Mouse (Mus musculus) forebrain, embryonic 11.5 days (tissue): Measurements from ENCODE around the gene Coq2. TPM values are rescaled to one million over a fixed set of nuclear protein-coding genes. Genes with fewer than 3 reads are reported as not detected.

ENCODE experiments used
- ATAC-seq: fragments of 200-750 bp; cut with Nextera tagmentation; replicated peaks from 2 replicates; pipeline ENCODE4 v1.8.0; 2017; ENCODE audit warnings: moderate TSS enrichment; ENCODE audit not compliant: low FRiP score
- DNase-seq: peaks from one replicate; pipeline ENCODE4 v3.0.0-alpha.2; 2017; ENCODE audit warnings: low spot score
- H3K27ac ChIP-seq: fragments of 300-500 bp; sonication (generic); 2 replicates; pipeline ENCODE4 v1.5.1; 2014; ENCODE audit warnings: low read depth, low read length
- H3K27me3 ChIP-seq: fragments of 300-500 bp; sonication (generic); 2 replicates; pipeline ENCODE4 v1.6.1; 2014; ENCODE audit warnings: mild to moderate bottlenecking, low read length, mixed read lengths; ENCODE audit not compliant: control insufficient read depth, insufficient read depth
- H3K36me3 ChIP-seq: fragments of 300-500 bp; sonication (generic); 2 replicates; pipeline ENCODE4 v1.6.1; 2014; ENCODE audit warnings: mild to moderate bottlenecking, low read length, moderate library complexity, mixed read lengths; ENCODE audit not compliant: control insufficient read depth, insufficient read depth
- H3K4me1 ChIP-seq: fragments of 300-500 bp; sonication (generic); replicated peaks from 2 replicates; pipeline ENCODE4 v1.6.1; 2014; ENCODE audit warnings: low read length, mixed read lengths; ENCODE audit not compliant: control insufficient read depth, insufficient read depth
- H3K4me2 ChIP-seq: fragments of 300-500 bp; sonication (generic); 2 replicates; pipeline ENCODE4 v1.6.1; 2014; ENCODE audit warnings: low read depth, mild to moderate bottlenecking, low read length, moderate library complexity, mixed read lengths; ENCODE audit not compliant: severe bottlenecking
- H3K4me3 ChIP-seq: fragments of 300-500 bp; sonication (generic); 2 replicates; pipeline ENCODE4 v1.5.1; 2014; ENCODE audit warnings: low read depth, low read length
- H3K9ac ChIP-seq: fragments of 300-500 bp; sonication (generic); 2 replicates; pipeline ENCODE4 v1.6.1; 2014; ENCODE audit warnings: low read length
- H3K9me3 ChIP-seq: fragments of 300-500 bp; sonication (generic); 2 replicates; pipeline ENCODE4 v1.6.1; 2016; ENCODE audit warnings: low read length, mixed read lengths; ENCODE audit not compliant: control insufficient read depth
- WGBS: fragments of 180-500 bp; shearing (Covaris S2); extraction: QIAGEN DNeasy Blood & Tissue Kit; methylation state at CpG from one replicate; pipeline ENCODE4 v1.1.7; 2014; 5-methylcytosine and 5-hydroxymethylcytosine counted together
- polyA plus RNA-seq: library from polyadenylated mRNA; unstranded; fragments of >200 nt; fragmentation: Nextera tagmentation; extraction: Ambion mirVana; gene quantifications from 2 replicates; pipeline ENCODE4 v1.2.1, GENCODE M21; 2014

Gene Coq2
- polyA plus RNA-seq, 1 experiment from 2014 or later: 50.8 TPM

DNA sequence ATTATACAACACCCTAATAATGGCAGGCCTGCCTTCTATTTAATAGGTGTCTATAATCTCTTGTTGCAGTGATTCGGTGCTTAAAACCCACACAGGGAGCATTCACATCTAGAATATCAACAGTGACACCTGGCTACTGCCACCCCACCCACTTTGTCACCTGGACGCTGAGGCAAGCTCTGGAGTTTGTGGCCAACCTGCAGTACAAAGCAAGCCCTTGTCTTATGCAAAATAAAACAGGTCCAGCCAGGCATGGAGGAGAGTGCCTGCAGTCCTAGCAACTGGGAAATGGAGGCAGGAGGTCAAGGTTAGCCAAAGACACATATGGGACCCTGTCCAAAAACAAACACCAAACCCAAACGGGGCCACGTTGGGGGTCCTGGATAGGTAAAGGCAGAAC, 2.5 kb downstream of the Coq2 start:
- DNase-seq: no peak
- 87% methylated on average over 4 of the region's 4 CpGs for WGBS
- Histone ChIP-seq H3K4me2 (no peak overlapping the region), H3K27ac (no peak overlapping the region), H3K36me3 (no peaks in the 10 kb centered on the region), H3K4me3 (no peak overlapping the region), H3K4me1 (peaks cover 3% of the 10 kb centered on the region; the same call in 1 of the 2 replicates), H3K9me3 (no peaks in the 10 kb centered on the region), H3K9ac (no peak overlapping the region), H3K27me3 (no peaks in the 10 kb centered on the region)
- no peak for ATAC-seq

DNA sequence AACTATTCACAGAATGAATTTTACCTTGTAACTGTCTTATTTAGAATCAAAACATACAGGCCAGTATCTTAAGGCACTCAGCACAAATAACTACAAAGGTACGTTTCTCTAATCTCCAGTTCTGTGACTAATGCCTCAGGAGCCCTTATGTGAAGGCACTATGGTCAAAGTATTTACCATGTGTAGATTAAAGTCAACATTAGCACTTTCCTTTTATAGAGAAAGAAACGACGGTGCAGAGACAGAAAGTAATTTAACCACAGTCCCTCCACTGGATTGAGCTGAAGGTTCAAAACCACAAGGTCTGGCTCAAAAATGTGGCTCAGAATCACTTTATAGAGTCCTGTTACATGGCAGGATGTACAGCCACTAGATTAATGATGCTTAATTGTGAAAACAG, 3.0 kb downstream of the Coq2 start:
- ATAC-seq: no peak
- H3K27me3 ChIP-seq: no peaks in the 10 kb centered on the region
- no peak overlapping the region for H3K9ac ChIP-seq
- no peak overlapping the region for H3K4me3 ChIP-seq
- 88% methylated on average over 3 of the region's 3 CpGs for WGBS
- DNase-seq: no peak
- no peak overlapping the region for H3K4me2 ChIP-seq
- H3K27ac ChIP-seq: no peak overlapping the region
- H3K36me3 ChIP-seq: no peaks in the 10 kb centered on the region
- peaks cover 3% of the 10 kb centered on the region; the same call in 1 of the 2 replicates for H3K4me1 ChIP-seq
- H3K9me3 ChIP-seq: no peaks in the 10 kb centered on the region

DNA sequence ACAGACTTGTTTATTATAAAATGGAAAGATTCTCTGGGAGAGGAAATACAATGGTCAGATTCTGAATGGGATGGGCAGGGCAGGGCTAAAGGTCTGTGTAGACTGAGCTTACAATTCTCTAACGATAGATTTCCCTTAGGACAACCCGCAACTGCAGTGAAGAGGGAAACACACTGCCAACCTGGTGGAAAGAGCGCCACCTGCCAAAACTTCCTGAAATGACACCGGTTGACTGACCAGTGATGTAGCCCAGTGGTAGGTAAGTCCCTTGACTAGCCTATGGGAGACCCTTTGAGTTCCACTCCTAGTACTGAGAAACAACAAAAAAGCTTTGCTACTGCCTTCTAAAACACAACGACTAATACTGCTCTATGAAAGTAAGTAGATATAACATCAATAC, 3.5 kb downstream of the Coq2 start:
- H3K27ac ChIP-seq: no peak overlapping the region
- ATAC-seq (no peak), DNase-seq (peak; percentile 71)
- no peak overlapping the region for H3K4me2 ChIP-seq
- no peak overlapping the region for H3K9ac ChIP-seq
- H3K36me3 ChIP-seq: no peaks in the 10 kb centered on the region
- peaks cover 3% of the 10 kb centered on the region; the same call in 1 of the 2 replicates for H3K4me1 ChIP-seq
- WGBS: 32% methylated on average over 5 of the region's 5 CpGs
- no peaks in the 10 kb centered on the region for H3K27me3 ChIP-seq
- no peaks in the 10 kb centered on the region for H3K9me3 ChIP-seq
- H3K4me3 ChIP-seq: no peak overlapping the region

DNA sequence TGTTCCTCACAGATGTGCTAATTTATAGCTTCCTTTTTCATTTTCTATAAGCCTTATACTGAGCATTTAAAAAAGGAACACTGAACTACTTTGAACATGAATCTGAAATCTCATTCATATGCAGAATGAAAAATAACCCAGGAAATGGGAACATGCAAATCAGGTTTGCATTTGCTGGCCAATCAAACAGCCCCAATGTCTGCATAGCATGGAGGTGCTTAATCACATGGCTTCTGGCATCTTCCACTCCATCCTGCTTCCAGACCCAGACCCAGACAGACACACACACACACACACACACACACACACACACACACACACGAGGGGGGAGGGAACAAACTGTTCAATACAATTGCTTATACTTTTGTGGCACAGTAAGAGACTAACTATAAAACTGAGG, 8.0 kb downstream of the Coq2 start:
- Histone ChIP-seq H3K9ac (no peak overlapping the region), H3K27me3 (no peaks in the 10 kb centered on the region), H3K4me2 (no peak overlapping the region), H3K4me3 (no peak overlapping the region), H3K9me3 (no peaks in the 10 kb centered on the region), H3K4me1 (no peaks in the 10 kb centered on the region), H3K27ac (no peak overlapping the region), H3K36me3 (no peaks in the 10 kb centered on the region)
- WGBS: 87% methylated on average over 1 of the region's 1 CpGs
- DNase-seq (no peak), ATAC-seq (no peak)

DNA sequence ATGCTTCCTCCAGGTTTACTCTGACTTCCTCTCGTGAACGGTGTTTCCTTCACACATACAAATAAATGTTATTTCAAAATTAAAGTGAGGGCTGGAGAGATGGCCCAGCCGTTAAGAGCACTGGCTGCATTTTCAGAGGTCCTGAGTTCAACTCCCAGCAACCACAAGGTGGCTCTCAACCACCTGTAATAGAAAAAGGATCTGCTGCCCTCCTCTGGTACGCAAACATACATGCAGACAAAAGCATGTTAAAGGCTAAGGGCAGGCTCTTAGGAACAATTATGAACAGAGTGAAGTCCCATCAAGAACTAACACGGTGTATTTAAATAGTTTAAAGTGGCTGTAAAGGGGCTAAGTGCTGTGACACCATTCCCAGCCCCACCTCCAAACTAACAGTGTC, 11.1 kb downstream of the Coq2 start:
- no peaks in the 10 kb centered on the region for H3K9me3 ChIP-seq
- H3K4me3 ChIP-seq: no peak overlapping the region
- 59% methylated on average over 5 of the region's 5 CpGs for WGBS
- no peak overlapping the region for H3K27ac ChIP-seq
- DNase-seq: no peak
- no peak overlapping the region for H3K9ac ChIP-seq
- H3K36me3 ChIP-seq: no peaks in the 10 kb centered on the region; the same call in 1 of the 2 replicates
- H3K27me3 ChIP-seq: no peaks in the 10 kb centered on the region
- no peak for ATAC-seq
- no peaks in the 10 kb centered on the region for H3K4me1 ChIP-seq
- no peak overlapping the region for H3K4me2 ChIP-seq

DNA sequence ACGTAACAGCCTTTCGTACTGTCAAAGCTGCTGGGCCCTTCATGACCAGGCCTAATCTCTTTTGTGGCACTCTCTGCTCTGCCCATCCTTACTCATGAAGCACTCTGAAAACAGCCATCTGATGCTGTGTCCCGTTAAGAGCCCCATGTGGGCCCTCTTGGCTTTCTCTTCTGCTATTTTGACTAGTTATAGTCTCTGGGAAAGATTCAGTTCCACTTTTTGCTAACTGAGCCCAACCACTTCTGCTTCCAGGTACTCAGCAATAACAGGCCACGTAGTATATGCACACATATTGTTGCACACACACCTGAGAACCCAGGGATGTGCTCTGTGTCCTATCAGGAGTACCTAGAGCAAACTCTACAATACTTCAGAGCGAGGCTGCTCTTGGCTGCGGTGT, 11.9 kb downstream of the Coq2 start:
- no peaks in the 10 kb centered on the region for H3K9me3 ChIP-seq
- no peaks in the 10 kb centered on the region for H3K4me1 ChIP-seq
- no peaks in the 10 kb centered on the region; the same call in 1 of the 2 replicates for H3K36me3 ChIP-seq
- no peak for DNase-seq
- no peak overlapping the region for H3K27ac ChIP-seq
- no peak overlapping the region for H3K4me3 ChIP-seq
- H3K27me3 ChIP-seq: no peaks in the 10 kb centered on the region
- ATAC-seq: no peak
- 95% methylated on average over 6 of the region's 6 CpGs for WGBS
- no peak overlapping the region for H3K4me2 ChIP-seq
- no peak overlapping the region for H3K9ac ChIP-seq

DNA sequence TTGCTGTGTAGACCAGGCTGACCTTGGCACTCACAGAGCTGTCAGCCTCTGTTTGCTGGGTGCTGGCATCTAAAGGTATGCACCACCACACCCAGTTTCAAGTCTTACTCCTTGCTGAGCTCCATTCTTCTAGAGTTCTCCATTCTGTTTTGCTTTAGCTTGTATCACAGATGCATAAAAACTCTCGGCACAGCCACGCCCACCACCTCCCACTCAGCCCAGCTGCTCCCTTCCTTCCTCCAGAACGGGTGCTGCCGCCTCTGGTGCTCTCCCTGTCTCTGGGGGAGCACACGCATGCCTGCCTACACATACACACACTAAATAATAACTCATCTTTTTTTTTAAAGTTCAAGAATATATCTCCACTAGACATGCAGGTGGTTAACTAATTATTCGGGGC, 16.5 kb downstream of the Coq2 start:
- Histone ChIP-seq H3K4me2 (no peak overlapping the region), H3K27ac (no peak overlapping the region), H3K9ac (no peak overlapping the region), H3K27me3 (no peaks in the 10 kb centered on the region), H3K9me3 (no peaks in the 10 kb centered on the region), H3K4me1 (no peaks in the 10 kb centered on the region), H3K4me3 (no peak overlapping the region), H3K36me3 (no peaks in the 10 kb centered on the region; the same call in 1 of the 2 replicates)
- 89% methylated on average over 6 of the region's 6 CpGs for WGBS
- ATAC-seq (no peak), DNase-seq (no peak)

DNA sequence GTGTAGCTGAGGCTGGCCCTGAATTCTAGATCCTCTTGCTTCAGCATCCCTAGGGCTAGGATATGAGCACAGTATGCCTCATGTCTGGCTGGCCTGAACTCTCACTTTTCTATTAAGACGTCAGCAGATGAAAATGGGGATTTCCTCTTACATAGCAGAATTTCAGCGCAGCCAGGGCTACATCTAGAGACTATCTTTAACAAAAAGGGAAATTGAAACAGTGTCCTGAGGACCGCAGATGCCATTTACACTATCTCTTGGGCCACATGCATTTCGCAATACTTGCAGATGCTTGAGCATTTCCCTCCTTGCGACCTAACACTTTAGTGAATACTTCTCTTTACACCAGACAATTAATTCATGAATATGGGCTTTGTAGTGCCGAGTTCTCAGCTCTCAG, 18.6 kb downstream of the Coq2 start:
- Histone ChIP-seq H3K36me3 (no peaks in the 10 kb centered on the region; the same call in 1 of the 2 replicates), H3K27me3 (no peaks in the 10 kb centered on the region), H3K4me2 (no peak overlapping the region), H3K27ac (no peak overlapping the region), H3K9ac (no peak overlapping the region), H3K4me3 (no peak overlapping the region), H3K4me1 (no peaks in the 10 kb centered on the region), H3K9me3 (no peaks in the 10 kb centered on the region)
- no peak for ATAC-seq
- DNase-seq: no peak
- 85% methylated on average over 6 of the region's 6 CpGs for WGBS

DNA sequence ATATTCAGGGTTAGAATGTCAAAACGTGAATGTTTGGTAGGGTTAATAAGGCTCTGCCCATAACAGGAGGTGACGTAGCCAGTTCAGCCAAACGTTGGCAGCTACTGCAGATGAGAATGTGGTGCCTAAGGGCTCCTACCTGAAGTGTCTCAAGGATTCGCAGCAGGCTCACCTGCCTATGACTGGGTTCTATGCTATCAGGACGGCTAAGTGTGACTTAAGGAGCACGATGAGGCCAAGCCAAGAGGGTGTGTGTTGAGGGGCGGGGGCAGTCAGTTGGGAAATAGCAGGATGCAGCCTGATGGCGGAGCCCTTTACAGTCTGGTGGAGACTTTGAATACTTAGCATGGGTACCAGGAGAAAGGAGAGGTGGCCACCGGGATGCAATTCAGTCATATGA, 22.6 kb downstream of the Coq2 start:
- Histone ChIP-seq H3K36me3 (no peaks in the 10 kb centered on the region), H3K4me1 (no peaks in the 10 kb centered on the region), H3K4me2 (no peak overlapping the region), H3K4me3 (no peak overlapping the region), H3K9me3 (no peaks in the 10 kb centered on the region), H3K27ac (no peak overlapping the region), H3K9ac (no peak overlapping the region), H3K27me3 (no peaks in the 10 kb centered on the region)
- ATAC-seq (no peak), DNase-seq (no peak)
- WGBS: 91% methylated on average over 9 of the region's 9 CpGs
